Mouse (Mus musculus) liver, adult 2 months (tissue): ENCODE data around the gene Slc35e3.

Experiments
- CTCF ChIP-seq: fragments of 200-500 bp; IDR thresholded peaks from 2 replicates; pipeline ENCODE4 v1.5.1; 2011; ENCODE audit warnings: low read depth, low read length, control low read depth
- POLR2A ChIP-seq: fragments of 200-500 bp; IDR thresholded peaks from 2 replicates; pipeline ENCODE4 v1.6.1; 2011; ENCODE audit warnings: low read length, control low read depth; ENCODE audit not compliant: insufficient read depth; ENCODE audit errors: extremely low read depth

- TF ChIP-seq POLR2A (no peak), CTCF (no peak)
Measured at GRCm38 (mm10) chr10:117691389-117691968, 54.7 kb downstream of the Slc35e3 start.
